Mouse (Mus musculus) heart, adult 2 months (tissue): Measurements from ENCODE around the gene Nell2. TPM values are rescaled to one million over a fixed set of nuclear protein-coding genes. Genes with fewer than 3 reads are reported as not detected.

Source experiments
- DNase-seq, 2 experiments: peaks; one replicate each; pipeline ENCODE4 v3.0.0; 2021
- H3K27ac ChIP-seq: fragments of 200-600 bp; 2 replicates; pipeline ENCODE4 v1.8.1; 2022
- H3K27me3 ChIP-seq: fragments of 200-500 bp; 2 replicates; pipeline ENCODE4 v1.6.1; 2012; ENCODE audit warnings: mild to moderate bottlenecking, low read length, inconsistent platforms, mixed read lengths; ENCODE audit not compliant: control insufficient read depth, insufficient read depth
- H3K36me3 ChIP-seq: fragments of 200-500 bp; 2 replicates; pipeline ENCODE4 v1.6.1; 2012; ENCODE audit warnings: low read length, inconsistent platforms; ENCODE audit not compliant: control insufficient read depth, insufficient read depth
- H3K4me1 ChIP-seq: fragments of 200-500 bp; 2 replicates; pipeline ENCODE4 v1.6.1; 2011; ENCODE audit warnings: low read length; ENCODE audit not compliant: control insufficient read depth, insufficient read depth
- H3K4me3 ChIP-seq: fragments of 200-600 bp; 2 replicates; pipeline ENCODE4 v1.8.1; 2022
- H3K79me2 ChIP-seq: fragments of 200-500 bp; replicated peaks from 2 replicates; pipeline ENCODE4 v1.6.1; 2012; ENCODE audit warnings: mild to moderate bottlenecking, inconsistent platforms, low read length, moderate library complexity, mixed read lengths; ENCODE audit not compliant: control insufficient read depth, insufficient read depth
- H3K9ac ChIP-seq: fragments of 200-500 bp; 2 replicates; pipeline ENCODE4 v1.6.1; 2012; ENCODE audit warnings: low read depth, mild to moderate bottlenecking, control low read depth, inconsistent platforms, low read length, mixed read lengths
- CTCF ChIP-seq: fragments of 200-600 bp; IDR thresholded peaks from 2 replicates; pipeline ENCODE4 v1.8.1; 2022; ENCODE audit warnings: antibody characterized with exemption, mild to moderate bottlenecking, moderate library complexity
- EP300 ChIP-seq: fragments of 200-500 bp; IDR thresholded peaks from 2 replicates; pipeline ENCODE4 v1.6.1; 2011; ENCODE audit warnings: low read depth, low read length, control low read depth; ENCODE audit not compliant: insufficient read depth
- POLR2A ChIP-seq: fragments of 200-500 bp; IDR thresholded peaks from 2 replicates; pipeline ENCODE4 v1.6.1; 2011; ENCODE audit warnings: mild to moderate bottlenecking, low read depth, low read length, control low read depth; ENCODE audit not compliant: insufficient read depth
- WGBS: fragments of 180-500 bp; shearing (Covaris S2); methylation state at CpG from one replicate; pipeline ENCODE4 v1.1.7; 2018; 5-methylcytosine and 5-hydroxymethylcytosine counted together
- intact Hi-C: fragments of 180-260 bp; cut with DNase I; formaldehyde crosslinking; loops from one replicate; pipeline ENCODE4 v1.15.1; 2025
- polyA plus RNA-seq: library from polyadenylated mRNA; depleted of rRNA; stranded (reverse); fragments of >200 nt; gene quantifications from 2 replicates; pipeline ENCODE4 v1.2.3, GENCODE M21; 2012
- total RNA-seq, 2 experiments: library from RNA; stranded (reverse); gene quantifications; 2 replicates each; pipeline ENCODE4 v1.2.3; 2021

Nell2 gene
- total and polyA plus RNA-seq, 3 experiments, result 0.06 to 0.08 TPM; not detected in 1

DNA sequence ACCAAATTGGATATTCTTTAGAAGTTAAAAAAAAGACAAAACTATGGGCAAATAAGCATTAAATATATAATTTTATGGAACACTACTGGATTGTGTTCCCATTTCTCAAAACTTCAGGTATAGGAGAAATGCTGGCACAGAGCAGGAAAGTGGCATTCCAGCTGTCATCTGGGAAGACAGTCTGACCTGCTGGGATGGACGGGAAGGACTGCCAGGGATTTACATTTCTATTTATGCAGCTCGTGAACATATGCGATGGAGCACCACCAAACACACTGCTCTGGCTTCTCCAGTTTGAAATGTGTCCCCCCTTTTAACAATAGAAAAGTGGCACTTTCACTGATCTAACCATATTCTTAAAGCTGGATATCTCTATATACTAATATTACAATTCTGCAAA, 291.9 kb downstream of the Nell2 start:
- Histone ChIP-seq H3K9ac (no peak overlapping the region), H3K79me2 (no peaks in the 10 kb centered on the region), H3K36me3 (no peaks in the 10 kb centered on the region), H3K27me3 (no peaks in the 10 kb centered on the region), H3K4me3 (no peak overlapping the region), H3K4me1 (no peaks in the 10 kb centered on the region), H3K27ac (no peak overlapping the region)
- TF ChIP-seq CTCF (no peak), EP300 (no peak), POLR2A (no peak)
- 86% methylated on average over 3 of the region's 3 CpGs for WGBS
- DNase-seq, result no peak
- intact Hi-C loops, result no loop called here

DNA sequence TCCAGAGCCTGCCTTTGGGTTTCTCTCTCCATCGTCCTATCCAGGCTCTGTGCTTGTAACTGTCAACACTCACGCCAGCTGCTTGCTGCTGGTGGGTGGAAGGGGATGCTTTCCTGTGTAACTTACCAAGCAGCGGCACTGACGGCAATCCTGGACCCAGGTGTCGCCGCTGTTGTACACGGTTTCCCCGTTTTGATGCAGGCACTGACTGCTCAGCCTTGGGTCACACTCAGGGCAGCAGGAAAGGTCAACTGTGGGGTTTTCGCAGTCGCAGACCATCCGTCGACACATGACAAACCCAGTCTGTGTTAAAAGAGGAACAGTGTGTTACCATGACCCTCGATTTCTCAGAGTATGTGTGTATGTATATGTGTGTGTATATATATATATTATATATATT, 297.2 kb downstream of the Nell2 start:
- Histone ChIP-seq H3K27ac (no peak overlapping the region), H3K79me2 (no peaks in the 10 kb centered on the region), H3K4me3 (no peak overlapping the region), H3K36me3 (no peaks in the 10 kb centered on the region), H3K27me3 (no peaks in the 10 kb centered on the region), H3K9ac (no peak overlapping the region), H3K4me1 (no peaks in the 10 kb centered on the region)
- DNase-seq, result no peak
- TF ChIP-seq POLR2A (no peak), EP300 (no peak), CTCF (no peak)
- WGBS, result 61% methylated on average over 13 of the region's 13 CpGs
- intact Hi-C loops, result no loop called here

DNA sequence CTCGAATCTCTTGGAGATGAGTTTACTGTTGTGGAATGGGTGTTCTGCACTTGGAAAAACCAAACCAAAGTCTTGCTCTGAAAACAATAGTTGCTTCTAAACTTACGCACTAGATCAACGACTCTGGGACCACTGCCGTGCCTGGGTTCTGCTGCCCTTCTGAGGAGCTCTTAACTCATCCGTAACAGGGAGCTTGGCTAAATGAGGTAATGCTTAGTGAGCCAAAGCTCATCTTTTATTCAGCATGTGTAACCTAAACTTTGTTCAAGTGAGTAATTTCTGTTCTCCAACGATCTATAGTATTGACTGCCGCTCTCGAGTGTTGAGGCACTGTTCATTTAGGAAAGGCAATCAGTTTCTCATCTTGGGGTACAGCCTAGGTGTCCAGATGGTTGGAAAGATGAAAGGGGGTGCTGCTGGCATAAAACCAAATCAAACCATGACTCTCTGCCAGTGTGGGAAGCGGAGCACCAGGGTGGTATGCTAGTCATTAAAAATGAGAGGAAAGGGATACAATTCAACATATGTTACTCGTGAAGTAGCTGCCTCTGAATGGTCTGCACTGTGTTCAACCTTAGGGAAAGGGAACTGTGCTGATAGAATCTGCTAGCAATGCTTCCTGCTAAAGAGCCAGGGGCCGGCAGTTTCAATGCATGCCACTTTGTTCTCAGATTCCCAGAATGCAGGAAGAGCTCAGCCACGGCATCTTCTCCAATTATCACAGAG, 311.6 kb downstream of the Nell2 start:
- 73% methylated on average over 12 of the region's 12 CpGs for WGBS
- TF ChIP-seq EP300, result no peak
- TF ChIP-seq POLR2A, result no peak
- no peak for TF ChIP-seq CTCF

DNA sequence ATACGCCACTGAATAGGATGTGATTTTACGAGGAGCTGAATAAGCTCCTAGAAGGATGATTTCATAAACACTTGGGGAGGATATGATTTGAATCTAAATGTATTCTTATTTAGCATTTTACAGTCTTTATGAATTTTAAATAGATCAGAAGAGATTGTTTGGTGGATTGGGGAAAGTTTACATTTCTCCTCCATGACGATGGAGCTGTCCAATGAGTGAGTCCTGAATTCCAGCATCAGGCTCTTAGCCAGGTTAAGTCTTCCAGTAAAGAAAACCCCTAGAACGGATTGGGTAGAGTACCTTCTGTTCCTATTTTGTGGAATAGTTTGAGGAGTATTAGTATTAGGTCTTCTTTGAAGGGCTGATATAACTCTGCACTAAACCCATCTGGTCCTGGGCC, 317.8 kb downstream of the Nell2 start:
- no peaks in the 10 kb centered on the region for H3K27me3 ChIP-seq
- DNase-seq, result no peak
- intact Hi-C loops, result no loop called here
- H3K9ac ChIP-seq, result no peak overlapping the region
- no peak overlapping the region for H3K4me3 ChIP-seq
- no peaks in the 10 kb centered on the region for H3K79me2 ChIP-seq
- TF ChIP-seq EP300 (no peak), CTCF (no peak), POLR2A (no peak)
- no peaks in the 10 kb centered on the region for H3K36me3 ChIP-seq
- no peaks in the 10 kb centered on the region for H3K4me1 ChIP-seq
- 79% methylated on average over 4 of the region's 4 CpGs for WGBS
- H3K27ac ChIP-seq, result no peak overlapping the region

More for the DNA sequence above, 311.6 kb downstream of the Nell2 start:
- no peak overlapping the region for H3K4me3 ChIP-seq
- no peak for DNase-seq
- H3K9ac ChIP-seq, result no peak overlapping the region
- H3K27ac ChIP-seq, result no peak overlapping the region
- no peaks in the 10 kb centered on the region for H3K36me3 ChIP-seq
- intact Hi-C loops, result no loop called here
- H3K79me2 ChIP-seq, result no peaks in the 10 kb centered on the region
- no peaks in the 10 kb centered on the region for H3K27me3 ChIP-seq
- H3K4me1 ChIP-seq, result no peaks in the 10 kb centered on the region

DNA sequence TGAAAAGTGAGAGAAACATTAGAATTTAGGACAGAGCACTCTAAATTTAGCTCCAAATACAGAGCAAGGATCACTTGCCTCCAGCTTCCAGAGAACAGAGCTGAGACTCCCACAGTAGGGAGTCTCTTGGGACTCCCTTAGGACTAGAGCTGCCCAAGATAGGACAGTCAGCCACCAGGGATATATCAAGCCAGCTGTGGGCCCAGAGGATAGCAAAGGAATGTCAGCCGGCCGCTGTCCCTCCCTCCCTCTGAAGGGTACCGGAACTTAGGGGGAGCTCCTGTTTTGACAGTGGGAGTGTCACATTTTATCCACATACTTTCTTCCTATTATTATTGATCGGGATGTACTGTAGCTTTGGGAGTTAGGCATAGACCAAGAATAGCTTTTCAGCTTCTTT, 319.2 kb downstream of the Nell2 start:
- intact Hi-C loops, result no loop called here
- peak in 1 of 2 experiments; percentile 30 for DNase-seq

DNA sequence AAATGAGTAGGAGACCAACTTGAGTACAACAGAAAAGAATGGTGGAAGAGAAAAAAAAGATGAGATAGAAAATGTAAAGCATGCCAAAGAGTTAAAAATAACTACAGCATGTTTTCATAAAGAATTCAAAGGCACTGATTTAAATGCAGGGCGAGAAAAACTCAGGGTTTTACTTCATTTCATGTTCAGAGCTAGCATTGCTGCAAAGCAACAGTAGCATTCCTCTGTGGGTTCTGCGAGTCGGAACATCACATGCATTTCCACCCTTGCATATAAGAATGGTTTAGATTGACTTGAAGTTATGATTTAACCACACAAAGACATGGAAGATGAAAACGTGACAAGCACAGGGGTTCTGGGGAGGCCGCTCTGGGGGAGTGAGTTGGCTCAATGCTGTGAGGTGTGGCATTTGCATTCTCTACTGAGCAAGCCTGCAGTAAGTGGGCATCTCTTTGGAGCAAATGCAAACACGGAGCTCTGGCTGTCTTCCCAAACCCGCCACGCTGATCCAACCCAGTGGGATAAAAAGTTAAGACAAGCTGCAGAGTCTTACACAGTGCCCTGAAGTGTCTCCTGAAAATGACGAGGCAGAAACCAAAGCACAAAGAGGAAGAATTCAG, 334.6 kb downstream of the Nell2 start:
- 51% methylated on average over 9 of the region's 9 CpGs for WGBS
- Histone ChIP-seq H3K27me3 (no peaks in the 10 kb centered on the region), H3K4me1 (no peaks in the 10 kb centered on the region), H3K27ac (no peak overlapping the region), H3K79me2 (no peaks in the 10 kb centered on the region), H3K36me3 (no peaks in the 10 kb centered on the region), H3K4me3 (no peak overlapping the region), H3K9ac (no peak overlapping the region)
- intact Hi-C loops, result no loop called here
- DNase-seq, result no peak
- TF ChIP-seq CTCF (no peak), POLR2A (no peak), EP300 (no peak)

More for the DNA sequence above, 319.2 kb downstream of the Nell2 start:
- Histone ChIP-seq H3K79me2 (no peaks in the 10 kb centered on the region), H3K27me3 (no peaks in the 10 kb centered on the region), H3K4me1 (no peaks in the 10 kb centered on the region), H3K27ac (no peak overlapping the region), H3K36me3 (no peaks in the 10 kb centered on the region), H3K9ac (no peak overlapping the region), H3K4me3 (no peak overlapping the region)
- 34% methylated on average over 4 of the region's 4 CpGs for whole genome bisulfite sequencing
- no peak for TF ChIP-seq POLR2A
- TF ChIP-seq CTCF, result no peak
- no peak for TF ChIP-seq EP300
